Mouse (Mus musculus) megakaryocyte, embryonic 14.5 days (primary cell): ENCODE data around the gene Adcy4.

Source experiments
- FLI1 ChIP-seq: IDR thresholded peaks from 2 replicates; pipeline ENCODE4 v1.6.1; 2012; ENCODE audit warnings: low read length, inconsistent platforms, mixed read lengths
- GATA1 ChIP-seq: IDR thresholded peaks from 3 replicates; pipeline ENCODE4 v1.6.1; 2012; ENCODE audit warnings: mixed read lengths, low read length, inconsistent platforms, borderline replicate concordance

DNA sequence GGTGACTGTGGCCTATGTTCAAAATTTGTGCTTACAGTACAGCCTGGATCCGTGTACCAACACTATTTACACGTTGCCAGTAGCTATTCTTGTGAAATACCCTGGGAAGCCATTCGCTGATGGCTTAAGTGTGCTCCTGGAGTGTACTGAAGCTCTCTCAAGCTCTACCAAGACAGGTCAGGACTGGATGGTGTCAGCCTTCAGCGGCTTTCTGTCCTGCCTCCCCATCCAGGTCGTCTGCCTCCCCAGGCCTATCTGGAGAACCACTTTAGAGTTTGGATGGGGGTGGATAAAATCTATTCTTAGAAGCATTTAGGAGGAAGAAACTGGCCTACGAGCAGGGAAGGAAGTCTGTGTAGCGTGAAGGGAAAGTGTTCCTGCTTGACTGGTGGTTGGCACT lies 20.7 kb downstream of the Adcy4 start:
- TF ChIP-seq FLI1 (no peak), GATA1 (no peak)
